Mouse (Mus musculus) liver, embryonic 15.5 days (tissue): ENCODE data around the gene Layn. TPM values are rescaled to one million over a fixed set of nuclear protein-coding genes. Genes with fewer than 3 reads are reported as not detected.
A peak's percentile ranks its signal among the peaks of the same experiment; 100 is the strongest.

Source experiments
- ATAC-seq: fragments of 200-750 bp; cut with Nextera tagmentation; 2 replicates; pipeline ENCODE4 v1.8.0; 2017; ENCODE audit warnings: moderate number of reproducible peaks, mild to moderate bottlenecking, moderate library complexity; ENCODE audit not compliant: insufficient read depth
- H3K27ac ChIP-seq: fragments of 300-500 bp; sonication (generic); replicated peaks from 2 replicates; pipeline ENCODE4 v1.5.1; 2015; ENCODE audit warnings: mild to moderate bottlenecking, inconsistent platforms
- H3K27me3 ChIP-seq: fragments of 300-500 bp; sonication (generic); 2 replicates; pipeline ENCODE4 v1.6.1; 2015; ENCODE audit warnings: mild to moderate bottlenecking, inconsistent platforms
- H3K36me3 ChIP-seq: fragments of 300-500 bp; sonication (generic); replicated peaks from 2 replicates; pipeline ENCODE4 v1.6.1; 2015; ENCODE audit warnings: moderate library complexity, mild to moderate bottlenecking, inconsistent platforms
- H3K4me1 ChIP-seq: fragments of 300-500 bp; sonication (generic); replicated peaks from 2 replicates; pipeline ENCODE4 v1.6.1; 2015; ENCODE audit warnings: inconsistent platforms
- H3K4me2 ChIP-seq: fragments of 300-500 bp; sonication (generic); 2 replicates; pipeline ENCODE4 v1.6.1; 2015; ENCODE audit warnings: moderate library complexity, mild to moderate bottlenecking, inconsistent platforms
- H3K4me3 ChIP-seq: fragments of 300-500 bp; sonication (generic); replicated peaks from 2 replicates; pipeline ENCODE4 v1.5.1; 2015; ENCODE audit warnings: mild to moderate bottlenecking, inconsistent platforms
- H3K9ac ChIP-seq: fragments of 300-500 bp; sonication (generic); 2 replicates; pipeline ENCODE4 v1.6.1; 2015; ENCODE audit warnings: moderate library complexity, mild to moderate bottlenecking, inconsistent platforms
- H3K9me3 ChIP-seq: fragments of 300-500 bp; sonication (generic); replicated peaks from 2 replicates; pipeline ENCODE4 v1.6.1; 2016; ENCODE audit warnings: inconsistent platforms
- WGBS: fragments of 180-500 bp; shearing (Covaris S2); methylation state at CpG from one replicate; pipeline ENCODE4 v1.1.7; 2015; ENCODE audit warnings: mixed read lengths; ENCODE audit not compliant: insufficient replicate concordance; 5-methylcytosine and 5-hydroxymethylcytosine counted together
- microRNA counts: library from miRNA; unstranded; fragments of <30 nt; microRNA quantifications from one replicate; lab custom pipeline; 2016
- microRNA-seq: library from miRNA; unstranded; fragments of <30 nt; microRNA quantifications from one replicate; pipeline ENCODE4, GENCODE M21; 2016
- polyA plus RNA-seq: library from polyadenylated mRNA; unstranded; fragments of >200 nt; fragmentation: Nextera tagmentation; extraction: Ambion mirVana; gene quantifications from 2 replicates; pipeline ENCODE4 v1.2.1, GENCODE M21; 2015

Gene Layn
- polyA plus RNA-seq, 1 experiment from 2014 or later: 1.8 TPM

GRCm38 (mm10) chr9:51007726-51008067 is 69.2 kb downstream of the Layn start:
- Histone ChIP-seq H3K4me3 (peak overlapping the region; percentile 87), H3K27ac (peak overlapping the region; percentile 95), H3K27me3 (no peaks in the 10 kb centered on the region), H3K9ac (peak overlapping the region; percentile 90), H3K4me1 (peaks cover 35% of the 10 kb centered on the region), H3K36me3 (no peaks in the 10 kb centered on the region), H3K4me2 (peak overlapping the region; percentile 81), H3K9me3 (no peaks in the 10 kb centered on the region)
- 10% methylated on average over 10 of the region's 10 CpGs for WGBS
- no peak for ATAC-seq

GRCm38 (mm10) chr9:51006846-51007245 is 70.0 kb downstream of the Layn start:
- peaks cover 39% of the 10 kb centered on the region for H3K4me1 ChIP-seq
- peak overlapping the region; percentile 87 for H3K4me3 ChIP-seq
- no peak overlapping the region for H3K27ac ChIP-seq
- H3K27me3 ChIP-seq: no peaks in the 10 kb centered on the region
- H3K36me3 ChIP-seq: no peaks in the 10 kb centered on the region
- H3K9ac ChIP-seq: peak overlapping the region; percentile 19; the same call in 1 of the 2 replicates
- H3K9me3 ChIP-seq: no peaks in the 10 kb centered on the region
- peak overlapping the region; percentile 81 for H3K4me2 ChIP-seq
- no peak for ATAC-seq
- 1% methylated on average over 4 of the region's 4 CpGs for WGBS

MicroRNAs encoded within 50 kb of the gene (microRNA counts, 519-probe panel; counts per million panel counts)
- microRNA mmu-miR-34b-3p (lab: Ali Mortazavi, UCI) (2,123 counts per million, percentile 29 among the panel's probes with 10 or more counts), microRNA mmu-miR-34b-5p (lab: Ali Mortazavi, UCI) (2,435 counts per million, percentile 42 among the panel's probes with 10 or more counts), microRNA mmu-miR-34c (lab: Ali Mortazavi, UCI) (4,058 counts per million, percentile 83 among the panel's probes with 10 or more counts)

Small RNA genes lying within 50 kb of the gene (microRNA-seq; reads per million reads assigned to microRNA genes)
- gene Mir34b (5.1 reads per million, percentile 17 among the genes with 10 or more reads in this experiment), gene Mir34c (83.0 reads per million, percentile 50 among the genes with 10 or more reads in this experiment)

Other genes starting within 250 kb of the Layn start
- gene Ppp2r1b, start 231.8 kb downstream of the Layn start, polyA plus RNA-seq: 68.8 and 70.2 TPM in 2 replicates
- gene Sik2, start 68.0 kb downstream of the Layn start, polyA plus RNA-seq: 9.8 and 11.0 TPM in 2 replicates
- not detected in 2 replicates for gene Btg4, start 16.2 kb downstream of the Layn start, polyA plus RNA-seq
- gene 4833427G06Rik, start 25.0 kb upstream of the Layn start, polyA plus RNA-seq: not detected in 2 replicates
- not detected in 2 replicates for gene Gm32742, start 88.4 kb upstream of the Layn start, polyA plus RNA-seq
- 1.3 and 1.5 TPM in 2 replicates for gene Pou2af1, start 136.6 kb upstream of the Layn start, polyA plus RNA-seq
- gene Colca2, start 201.5 kb upstream of the Layn start, polyA plus RNA-seq: 0.26 and 0.30 TPM in 2 replicates